In the genomic region with DNA sequence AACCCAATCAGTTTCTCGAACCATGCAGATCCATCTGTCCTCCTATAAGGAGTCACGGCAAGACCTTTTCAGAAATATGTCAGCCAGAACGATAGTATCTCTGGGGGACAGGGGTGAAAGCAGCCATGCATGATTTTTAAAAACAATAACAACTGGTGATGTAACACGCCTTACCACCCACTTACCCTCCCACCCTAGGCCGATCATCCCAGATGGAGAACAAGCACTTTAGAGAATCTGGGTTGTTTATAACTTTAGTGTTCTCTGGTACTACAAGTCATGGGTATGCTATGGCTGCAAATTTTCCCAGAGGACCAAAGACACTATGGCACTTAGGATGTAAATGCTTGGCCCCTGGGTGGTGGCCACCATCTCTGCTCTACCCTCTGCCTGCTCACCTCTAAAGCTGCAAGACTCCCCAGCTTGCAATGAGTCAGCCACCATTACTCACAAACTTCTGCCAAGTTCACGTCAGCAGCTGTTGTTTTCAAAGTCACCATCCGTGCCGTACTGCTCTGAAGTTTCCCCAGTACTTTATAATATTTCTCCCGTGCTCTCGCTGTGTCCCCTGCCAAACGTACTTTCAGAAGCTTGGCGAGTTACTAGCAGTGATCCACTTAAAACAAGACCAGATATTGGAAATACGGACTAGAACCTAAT, we compare ENCODE assay signal across 10 mouse cellular contexts. TPM values are rescaled to one million over a fixed set of nuclear protein-coding genes. Genes with fewer than 3 reads are reported as not detected.
A peak's percentile ranks its signal among the peaks of the same experiment; 100 is the strongest.
DNase-seq lines count a peak whose midpoint lies in the region; ATAC-seq and TF ChIP-seq lines count a peak whose summit lies in the region.
"Had no signal": no experiment of that assay in that cellular context is flagged by ENCODE, and none has a peak within 500 bp of the region (broad histone marks: within the 10 kb centered on the region; RNA-seq: fewer than 3 reads in every experiment).

No protein-coding gene starts in this region.

- intact Hi-C loops in gastrocnemius, postnatal 36 days (cut with DNase I): no loop called here

- peak; percentile 63 for DNase-seq in Muller cell, postnatal 12 days (ENCODE audit: inconsistent ontology term)
- peak; percentile 85 for DNase-seq in adrenal gland, postnatal 36 days
- DNase-seq in lung, embryonic 14.5 days: peak; percentile 80
- no peak for DNase-seq in spleen, adult 12 weeks (ENCODE audit: low spot score)
- DNase-seq in gastrocnemius, postnatal 36 days: no peak

- no peaks in the 10 kb centered on the region for H3K9me3 ChIP-seq in kidney, embryonic 15.5 days (replicated peaks)
- no peaks in the 10 kb centered on the region for H3K9me3 ChIP-seq in kidney, embryonic 16.5 days (ENCODE audit: low read length)
- no peaks in the 10 kb centered on the region for H3K9me3 ChIP-seq in lung, embryonic 14.5 days (ENCODE audit: low read depth, low read length)
- no peaks in the 10 kb centered on the region for H3K9me3 ChIP-seq in intestine, embryonic 15.5 days
- H3K9me3 ChIP-seq: hindbrain, embryonic 12.5 days; stomach, embryonic 15.5 days had no signal

- TF ChIP-seq CTCF in lung, embryonic 14.5 days (IDR thresholded peaks at IDR 0.05; ENCODE audit: low read depth): no peak

- no peaks in the 10 kb centered on the region for H3K27me3 ChIP-seq in kidney, embryonic 15.5 days
- no peaks in the 10 kb centered on the region for H3K27me3 ChIP-seq in kidney, embryonic 16.5 days (ENCODE audit: insufficient read depth, low read length)
- no peaks in the 10 kb centered on the region for H3K27me3 ChIP-seq in lung, embryonic 14.5 days (ENCODE audit: insufficient read depth, low read length)
- no peaks in the 10 kb centered on the region for H3K27me3 ChIP-seq in intestine, embryonic 15.5 days (replicated peaks)
- H3K27me3 ChIP-seq: hindbrain, embryonic 12.5 days; stomach, embryonic 15.5 days had no signal

- H3K9ac ChIP-seq in kidney, embryonic 15.5 days: no peak overlapping the region
- no peak overlapping the region for H3K9ac ChIP-seq in kidney, embryonic 16.5 days (replicated peaks; ENCODE audit: low read length)
- H3K9ac ChIP-seq in lung, embryonic 14.5 days: no peak overlapping the region
- H3K9ac ChIP-seq in intestine, embryonic 15.5 days: no peak overlapping the region
- H3K9ac ChIP-seq: hindbrain, embryonic 12.5 days; stomach, embryonic 15.5 days had no signal

- H3K27ac ChIP-seq in kidney, embryonic 15.5 days: peak overlapping the region; percentile 45; the same call in 1 of the 2 replicates
- H3K27ac ChIP-seq in kidney, embryonic 16.5 days (ENCODE audit: low read length): no peak overlapping the region
- no peak overlapping the region for H3K27ac ChIP-seq in lung, embryonic 14.5 days (ENCODE audit: low read depth)
- no peak overlapping the region for H3K27ac ChIP-seq in intestine, embryonic 15.5 days
- H3K27ac ChIP-seq: hindbrain, embryonic 12.5 days; stomach, embryonic 15.5 days had no signal

- no peak for ATAC-seq in kidney, embryonic 15.5 days (replicated peaks; ENCODE audit: low FRiP score)
- ATAC-seq in kidney, embryonic 16.5 days (ENCODE audit: low FRiP score, low TSS enrichment): no peak
- peak; percentile 61 for ATAC-seq in lung, embryonic 14.5 days (ENCODE audit: insufficient read depth)
- ATAC-seq in intestine, embryonic 15.5 days: no peak

- H3K4me1 ChIP-seq in kidney, embryonic 15.5 days: peaks cover 48% of the 10 kb centered on the region
- peaks cover 30% of the 10 kb centered on the region for H3K4me1 ChIP-seq in kidney, embryonic 16.5 days (ENCODE audit: insufficient read depth, low read length)
- H3K4me1 ChIP-seq in lung, embryonic 14.5 days (ENCODE audit: insufficient read depth): 0 out of 2 replicates have a peak, but pooled peaks cover 5% of the 10 kb centered on the region
- H3K4me1 ChIP-seq in intestine, embryonic 15.5 days (replicated peaks): peaks cover 30% of the 10 kb centered on the region; the same call in 1 of the 2 replicates

- WGBS in kidney, embryonic 15.5 days: 72% methylated on average over 13 of the region's 13 CpGs
- WGBS in kidney, embryonic 16.5 days: 64% methylated on average over 13 of the region's 13 CpGs
- 56% methylated on average over 13 of the region's 13 CpGs for WGBS in lung, embryonic 14.5 days
- WGBS in intestine, embryonic 15.5 days: 67% methylated on average over 13 of the region's 13 CpGs

- no peaks in the 10 kb centered on the region for H3K36me3 ChIP-seq in kidney, embryonic 15.5 days
- no peaks in the 10 kb centered on the region for H3K36me3 ChIP-seq in kidney, embryonic 16.5 days (ENCODE audit: insufficient read depth, low read length)
- H3K36me3 ChIP-seq in lung, embryonic 14.5 days (ENCODE audit: insufficient read depth): no peaks in the 10 kb centered on the region
- no peaks in the 10 kb centered on the region for H3K36me3 ChIP-seq in intestine, embryonic 15.5 days
- H3K36me3 ChIP-seq: hindbrain, embryonic 12.5 days; stomach, embryonic 15.5 days had no signal

- H3K4me2 ChIP-seq in kidney, embryonic 15.5 days: no peak overlapping the region
- H3K4me2 ChIP-seq in kidney, embryonic 16.5 days (replicated peaks; ENCODE audit: low read depth, low read length): no peak overlapping the region
- H3K4me2 ChIP-seq in lung, embryonic 14.5 days: no peak overlapping the region
- H3K4me2 ChIP-seq in intestine, embryonic 15.5 days (replicated peaks): no peak overlapping the region
- H3K4me2 ChIP-seq: hindbrain, embryonic 12.5 days; stomach, embryonic 15.5 days had no signal

- H3K4me3 ChIP-seq in kidney, embryonic 15.5 days (replicated peaks): no peak overlapping the region
- H3K4me3 ChIP-seq in kidney, embryonic 16.5 days (ENCODE audit: low read length): no peak overlapping the region
- no peak overlapping the region for H3K4me3 ChIP-seq in lung, embryonic 14.5 days (ENCODE audit: low read depth, low read length)
- no peak overlapping the region for H3K4me3 ChIP-seq in intestine, embryonic 15.5 days (replicated peaks)
- H3K4me3 ChIP-seq: hindbrain, embryonic 12.5 days; stomach, embryonic 15.5 days had no signal

RNA-seq across cellular contexts. Expression of gene Klhl2, which starts 7.9 kb away (rescaled TPM):
- 15.3 and 16.1 TPM in 2 replicates for polyA plus RNA-seq in kidney, embryonic 15.5 days (2015; fragmentation: Nextera tagmentation; extraction: Ambion mirVana)
- 6.7 and 6.9 TPM in 2 replicates for polyA plus RNA-seq in kidney, embryonic 16.5 days (2015; fragmentation: Nextera tagmentation; extraction: Ambion mirVana)
- 10 to 100 TPM; 63.8 to 79.3 TPM for total RNA-seq in adrenal gland, postnatal 36 days (2021)
- 15.8 and 16.9 TPM in 2 replicates for polyA plus RNA-seq in lung, embryonic 14.5 days (2014; fragmentation: Nextera tagmentation; extraction: Ambion mirVana)
- polyA plus RNA-seq in intestine, embryonic 15.5 days (2015; fragmentation: Nextera tagmentation; extraction: Ambion mirVana): 19.5 and 21.4 TPM in 2 replicates
- total RNA-seq in gastrocnemius, postnatal 36 days (2021): 1 to 10 TPM; 4.8 to 8.3 TPM

Comparison
In these comparisons a context has a peak if more than half of its experiments do, and no peak if none do; other contexts are left out.
1. DNase-seq: peak in Muller cell, postnatal 12 days (single experiment), adrenal gland, postnatal 36 days (2 of 2) and lung, embryonic 14.5 days (single experiment); none in spleen, adult 12 weeks (single experiment) and gastrocnemius, postnatal 36 days (0 of 2).